Mouse (Mus musculus): Measurements from ENCODE around the gene Emg1. TPM values are rescaled to one million over a fixed set of nuclear protein-coding genes. Genes with fewer than 3 reads are reported as not detected.

Emg1 gene
- polyA plus RNA-seq, 1 experiment from 2014 or later: 202 TPM

- DNase-seq (ENCODE audit: low spot score): no peak
- H3K27ac ChIP-seq (ENCODE audit: low read depth, low read length): no peak overlapping the region
- ATAC-seq (ENCODE audit: insufficient read depth, low FRiP score, low TSS enrichment): no peak
- H3K27me3 ChIP-seq (ENCODE audit: control insufficient read depth, insufficient read depth, low read length): no peaks in the 10 kb centered on the region
- WGBS: 93% methylated on average over 3 of the region's 3 CpGs
- no peak overlapping the region for H3K4me3 ChIP-seq (ENCODE audit: low read depth, low read length)
- no peaks in the 10 kb centered on the region for H3K36me3 ChIP-seq (ENCODE audit: control insufficient read depth, insufficient read depth, low read length)
- H3K9me3 ChIP-seq (ENCODE audit: control insufficient read depth, low read length): no peaks in the 10 kb centered on the region
- no peak overlapping the region for H3K4me2 ChIP-seq (ENCODE audit: low read depth)
- 0 out of 2 replicates have a peak, but pooled peaks cover 4% of the 10 kb centered on the region for H3K4me1 ChIP-seq (ENCODE audit: control insufficient read depth, insufficient read depth, low read length)
- H3K9ac ChIP-seq (ENCODE audit: low read length): no peak overlapping the region
These were observed 22.4 kb upstream of the Emg1 start for GRCm38 (mm10) chr6:124734417-124734816.

GRCm38 (mm10) chr6:124732476-124733370 is 20.7 kb upstream of the Emg1 start:
- H3K4me3 ChIP-seq (ENCODE audit: low read depth, low read length): no peak overlapping the region
- no peaks in the 10 kb centered on the region for H3K4me1 ChIP-seq (ENCODE audit: control insufficient read depth, insufficient read depth, low read length)
- DNase-seq (ENCODE audit: low spot score) (no peak), ATAC-seq (ENCODE audit: insufficient read depth, low FRiP score, low TSS enrichment) (no peak)
- no peaks in the 10 kb centered on the region for H3K27me3 ChIP-seq (ENCODE audit: control insufficient read depth, insufficient read depth, low read length)
- no peak overlapping the region for H3K27ac ChIP-seq (ENCODE audit: low read depth, low read length)
- no peak overlapping the region for H3K4me2 ChIP-seq (ENCODE audit: low read depth)
- H3K9ac ChIP-seq (ENCODE audit: low read length): no peak overlapping the region
- no peaks in the 10 kb centered on the region for H3K36me3 ChIP-seq (ENCODE audit: control insufficient read depth, insufficient read depth, low read length)
- no peaks in the 10 kb centered on the region for H3K9me3 ChIP-seq (ENCODE audit: control insufficient read depth, low read length)
- 46% methylated on average over 19 of the region's 19 CpGs for WGBS

DNA sequence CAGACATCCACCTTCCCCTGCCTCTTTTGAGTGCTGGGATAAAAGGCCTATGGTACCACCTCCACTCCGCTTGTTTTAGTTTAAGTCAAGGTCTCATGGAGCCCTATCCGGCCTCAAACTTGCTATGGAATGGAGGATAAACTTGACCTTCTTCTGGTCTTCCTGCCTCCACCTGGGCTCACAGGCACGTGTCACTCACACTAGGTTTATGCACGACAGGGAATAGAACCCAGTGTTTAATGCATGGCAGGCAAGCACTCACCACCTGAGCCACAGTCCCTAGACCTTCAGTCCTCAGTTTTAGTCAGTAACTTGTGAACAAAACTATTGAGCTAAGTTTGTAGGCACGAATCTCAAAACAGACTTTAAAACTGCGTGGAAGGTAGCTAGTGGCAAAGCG is 19.1 kb upstream of the Emg1 start:
- H3K4me1 ChIP-seq (ENCODE audit: control insufficient read depth, insufficient read depth, low read length): no peaks in the 10 kb centered on the region
- DNase-seq (ENCODE audit: low spot score) (no peak), ATAC-seq (ENCODE audit: insufficient read depth, low FRiP score, low TSS enrichment) (no peak)
- H3K4me2 ChIP-seq (ENCODE audit: low read depth): no peak overlapping the region
- H3K4me3 ChIP-seq (ENCODE audit: low read depth, low read length): no peak overlapping the region
- H3K9me3 ChIP-seq (ENCODE audit: control insufficient read depth, low read length): no peaks in the 10 kb centered on the region
- H3K36me3 ChIP-seq (ENCODE audit: control insufficient read depth, insufficient read depth, low read length): no peaks in the 10 kb centered on the region
- H3K27me3 ChIP-seq (ENCODE audit: control insufficient read depth, insufficient read depth, low read length): no peaks in the 10 kb centered on the region
- H3K27ac ChIP-seq (ENCODE audit: low read depth, low read length): no peak overlapping the region
- WGBS: 84% methylated on average over 7 of the region's 7 CpGs
- no peak overlapping the region for H3K9ac ChIP-seq (ENCODE audit: low read length)

- Histone ChIP-seq H3K4me2 (ENCODE audit: low read depth) (no peak overlapping the region), H3K4me1 (ENCODE audit: control insufficient read depth, insufficient read depth, low read length) (no peaks in the 10 kb centered on the region), H3K36me3 (ENCODE audit: control insufficient read depth, insufficient read depth, low read length) (no peaks in the 10 kb centered on the region), H3K4me3 (ENCODE audit: low read depth, low read length) (no peak overlapping the region), H3K9me3 (ENCODE audit: control insufficient read depth, low read length) (no peaks in the 10 kb centered on the region), H3K27ac (ENCODE audit: low read depth, low read length) (no peak overlapping the region), H3K9ac (ENCODE audit: low read length) (no peak overlapping the region), H3K27me3 (ENCODE audit: control insufficient read depth, insufficient read depth, low read length) (no peaks in the 10 kb centered on the region)
- DNase-seq (ENCODE audit: low spot score) (no peak), ATAC-seq (ENCODE audit: insufficient read depth, low FRiP score, low TSS enrichment) (no peak)
- WGBS: 84% methylated on average over 8 of the region's 8 CpGs
These were observed 18.1 kb upstream of the Emg1 start for GRCm38 (mm10) chr6:124729850-124730705.

DNA sequence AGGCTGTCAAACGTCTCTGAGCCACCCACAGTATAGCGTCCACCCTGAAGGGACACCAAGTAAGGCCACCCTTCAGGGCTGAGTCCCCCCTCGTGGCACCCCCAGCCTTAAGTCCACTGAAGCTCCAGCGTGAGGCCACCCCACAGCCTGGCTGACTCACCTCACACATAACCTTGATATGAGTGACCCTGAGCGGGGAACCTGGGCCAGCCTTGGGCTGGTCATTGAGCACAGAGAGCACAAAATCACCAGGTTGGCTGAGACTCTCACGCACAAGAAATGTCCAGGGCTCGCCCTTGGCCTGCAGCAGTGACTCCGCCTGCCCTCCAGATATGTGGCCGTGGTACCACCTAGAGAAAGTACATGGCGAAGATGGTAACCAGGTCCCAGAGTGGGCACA is 16.6 kb upstream of the Emg1 start:
- H3K9me3 ChIP-seq (ENCODE audit: control insufficient read depth, low read length): no peaks in the 10 kb centered on the region
- H3K4me1 ChIP-seq (ENCODE audit: control insufficient read depth, insufficient read depth, low read length): no peaks in the 10 kb centered on the region
- H3K27ac ChIP-seq (ENCODE audit: low read depth, low read length): no peak overlapping the region
- WGBS: 93% methylated on average over 10 of the region's 10 CpGs
- no peaks in the 10 kb centered on the region for H3K36me3 ChIP-seq (ENCODE audit: control insufficient read depth, insufficient read depth, low read length)
- no peaks in the 10 kb centered on the region for H3K27me3 ChIP-seq (ENCODE audit: control insufficient read depth, insufficient read depth, low read length)
- H3K4me2 ChIP-seq (ENCODE audit: low read depth): no peak overlapping the region
- no peak overlapping the region for H3K9ac ChIP-seq (ENCODE audit: low read length)
- ATAC-seq (ENCODE audit: insufficient read depth, low FRiP score, low TSS enrichment) (no peak), DNase-seq (ENCODE audit: low spot score) (no peak)
- H3K4me3 ChIP-seq (ENCODE audit: low read depth, low read length): no peak overlapping the region

- H3K36me3 ChIP-seq (ENCODE audit: control insufficient read depth, insufficient read depth, low read length): no peaks in the 10 kb centered on the region
- DNase-seq (ENCODE audit: low spot score) (no peak), ATAC-seq (ENCODE audit: insufficient read depth, low FRiP score, low TSS enrichment) (no peak)
- H3K27me3 ChIP-seq (ENCODE audit: control insufficient read depth, insufficient read depth, low read length): no peaks in the 10 kb centered on the region
- no peaks in the 10 kb centered on the region for H3K4me1 ChIP-seq (ENCODE audit: control insufficient read depth, insufficient read depth, low read length)
- no peak overlapping the region for H3K4me2 ChIP-seq (ENCODE audit: low read depth)
- H3K9ac ChIP-seq (ENCODE audit: low read length): no peak overlapping the region
- no peak overlapping the region for H3K4me3 ChIP-seq (ENCODE audit: low read depth, low read length)
- 89% methylated on average over 10 of the region's 10 CpGs for WGBS
- H3K27ac ChIP-seq (ENCODE audit: low read depth, low read length): no peak overlapping the region
- no peaks in the 10 kb centered on the region for H3K9me3 ChIP-seq (ENCODE audit: control insufficient read depth, low read length)
These were observed 12.5 kb upstream of the Emg1 start for GRCm38 (mm10) chr6:124724472-124724871.

DNA sequence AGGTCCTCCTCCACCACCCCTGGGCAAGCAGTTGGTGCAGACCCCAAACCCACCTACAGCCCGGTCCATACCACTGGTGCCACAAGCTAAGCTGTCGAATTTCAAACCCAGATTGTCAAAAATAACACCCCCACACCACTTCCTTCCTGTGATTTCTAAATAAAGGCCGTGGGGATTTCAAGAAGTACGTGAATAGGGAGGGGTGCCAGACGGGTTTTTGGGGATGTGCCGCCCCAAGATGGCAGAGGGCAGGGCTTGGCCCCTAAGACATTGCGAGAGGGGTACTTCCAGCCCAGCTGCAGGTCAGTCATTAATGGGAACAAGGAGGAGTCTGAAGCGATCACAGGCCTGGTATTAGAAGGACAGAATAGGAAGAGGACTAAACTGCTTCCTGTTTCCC is 11.6 kb upstream of the Emg1 start:
- H3K27me3 ChIP-seq (ENCODE audit: control insufficient read depth, insufficient read depth, low read length): no peaks in the 10 kb centered on the region
- ATAC-seq (ENCODE audit: insufficient read depth, low FRiP score, low TSS enrichment): no peak
- WGBS: 82% methylated on average over 8 of the region's 8 CpGs

DNA sequence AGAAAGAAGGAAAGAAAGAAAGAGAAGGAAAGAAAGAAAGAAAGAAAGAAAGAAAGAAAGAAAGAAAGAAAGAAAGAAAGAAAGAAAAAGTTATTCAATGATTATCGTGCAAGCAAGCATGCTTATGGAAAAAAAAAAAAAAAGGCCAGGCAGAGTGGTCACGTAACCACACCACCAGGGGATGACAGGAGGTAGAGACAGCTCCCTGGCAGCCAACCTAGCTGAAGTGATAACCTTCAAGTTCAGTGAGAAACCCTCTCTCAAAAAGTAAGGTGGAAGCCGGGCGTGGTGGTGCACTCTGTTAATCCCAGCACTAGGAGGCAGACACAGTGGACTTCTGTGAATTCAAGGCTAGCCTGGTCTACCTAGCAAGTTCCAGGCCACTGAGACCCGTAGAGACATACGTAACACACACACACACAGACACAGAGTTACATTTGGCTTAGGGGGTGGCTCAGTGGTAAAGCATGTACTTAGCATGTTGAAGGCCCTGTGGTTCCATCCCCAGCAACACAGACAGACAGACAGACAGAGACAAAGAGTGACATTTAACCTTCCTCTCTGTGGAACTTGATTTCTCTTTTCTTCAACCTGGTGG is 11.0 kb upstream of the Emg1 start:
- Histone ChIP-seq H3K27ac (ENCODE audit: low read depth, low read length) (no peak overlapping the region), H3K9ac (ENCODE audit: low read length) (no peak overlapping the region), H3K4me1 (ENCODE audit: control insufficient read depth, insufficient read depth, low read length) (no peaks in the 10 kb centered on the region), H3K36me3 (ENCODE audit: control insufficient read depth, insufficient read depth, low read length) (no peaks in the 10 kb centered on the region), H3K9me3 (ENCODE audit: control insufficient read depth, low read length) (no peaks in the 10 kb centered on the region), H3K27me3 (ENCODE audit: control insufficient read depth, insufficient read depth, low read length) (no peaks in the 10 kb centered on the region), H3K4me2 (ENCODE audit: low read depth) (no peak overlapping the region), H3K4me3 (ENCODE audit: low read depth, low read length) (no peak overlapping the region)
- no peak for ATAC-seq (ENCODE audit: insufficient read depth, low FRiP score, low TSS enrichment)
- WGBS: 89% methylated on average over 6 of the region's 6 CpGs
- DNase-seq (ENCODE audit: low spot score): no peak

More for the DNA sequence above, 11.6 kb upstream of the Emg1 start:
- H3K4me1 ChIP-seq (ENCODE audit: control insufficient read depth, insufficient read depth, low read length): no peaks in the 10 kb centered on the region
- H3K9me3 ChIP-seq (ENCODE audit: control insufficient read depth, low read length): no peaks in the 10 kb centered on the region
- H3K9ac ChIP-seq (ENCODE audit: low read length): no peak overlapping the region
- H3K4me3 ChIP-seq (ENCODE audit: low read depth, low read length): no peak overlapping the region
- no peak for DNase-seq (ENCODE audit: low spot score)
- no peak overlapping the region for H3K4me2 ChIP-seq (ENCODE audit: low read depth)
- no peaks in the 10 kb centered on the region for H3K36me3 ChIP-seq (ENCODE audit: control insufficient read depth, insufficient read depth, low read length)
- no peak overlapping the region for H3K27ac ChIP-seq (ENCODE audit: low read depth, low read length)

Measured in neural tube, embryonic 11.5 days (tissue).